Mouse (Mus musculus): Measurements from ENCODE around the gene Kcnip4.

DNA sequence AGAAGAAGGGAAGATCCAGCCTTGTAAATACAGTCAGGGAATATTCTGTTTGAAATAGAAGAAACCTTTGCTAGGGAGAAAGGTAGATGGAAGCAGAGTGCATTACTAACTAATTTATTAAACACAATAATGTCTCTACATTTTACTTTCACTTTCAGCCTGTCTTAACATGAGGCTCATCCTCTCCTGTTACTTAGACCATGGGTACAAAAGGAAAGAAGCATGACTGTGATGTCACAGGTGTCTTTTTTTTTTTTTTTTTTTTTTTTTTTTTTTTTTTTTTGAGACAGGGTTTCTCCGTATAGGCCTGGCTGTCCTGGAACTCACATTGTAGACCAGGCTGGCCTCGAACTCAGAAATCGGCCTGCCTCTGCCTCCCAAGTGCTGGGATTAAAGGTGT is 864.7 kb downstream of the Kcnip4 start:
- TF ChIP-seq POLR2A (IDR thresholded peaks at IDR 0.05; ENCODE audit: insufficient read length, low read depth), result no peak
- TF ChIP-seq CEBPB (IDR thresholded peaks at IDR 0.05; ENCODE audit: insufficient read depth, poor library complexity, severe bottlenecking), result no peak
- no peak for TF ChIP-seq POLR2AphosphoS2 (IDR thresholded peaks at IDR 0.05; ENCODE audit: insufficient read length, low read depth)
- no peak for TF ChIP-seq MAX (IDR thresholded peaks at IDR 0.05; ENCODE audit: low read depth)
- TF ChIP-seq MYOD1 (IDR thresholded peaks at IDR 0.05; ENCODE audit: control insufficient read depth in 1 of 3, insufficient read length in 2 of 3, low read depth in 2 of 3), result no peak
- no peak for TF ChIP-seq REST (IDR thresholded peaks at IDR 0.05; ENCODE audit: insufficient read depth, insufficient read length)
- TF ChIP-seq USF1 (IDR thresholded peaks at IDR 0.05; ENCODE audit: low read depth), result no peak
- TF ChIP-seq MYOG (IDR thresholded peaks at IDR 0.05; ENCODE audit: control insufficient read depth in 1 of 3, insufficient read depth in 1 of 3, insufficient read length in 2 of 3, low read depth in 2 of 3), result no peak
- TF ChIP-seq TCF3 (IDR thresholded peaks at IDR 0.05; ENCODE audit: insufficient read length, low read depth), result no peak
- TF ChIP-seq E2F4 (IDR thresholded peaks at IDR 0.05; ENCODE audit: insufficient read depth), result no peak
- no peak for TF ChIP-seq SRF (IDR thresholded peaks at IDR 0.05; ENCODE audit: control insufficient read depth, insufficient read length, low read depth)

Data from myocyte (in vitro differentiated cells).